Mouse (Mus musculus) hindlimb bud, embryonic 11.5 days (tissue): ENCODE results near the gene Kdm5b.
"Not testable (repeated sequence)": the region's sequence is repeated elsewhere in the genome, so short reads cannot be mapped to it uniquely, and the experiment has no call there.

Experiments
- DNase-seq: peaks from one replicate; pipeline ENCODE4 v3.0.0-alpha.2; 2012; ENCODE audit warnings: low read depth, low spot score; ENCODE audit errors: extremely low spot score

Kdm5b gene

GRCm38 (mm10) chr1:134559976-134560375, at the start of gene Kdm5b:
Gene Kdm5b (plus strand): TSS chr1:134560171.
- DNase-seq, result peak; percentile 67

GRCm38 (mm10) chr1:134512183-134512582, 47.8 kb upstream of the Kdm5b start:
- DNase-seq, result no peak

- DNase-seq, result no peak
Observed at GRCm38 (mm10) chr1:134512584-134512983, 47.4 kb upstream of the Kdm5b start.

GRCm38 (mm10) chr1:134513312-134513860, 46.6 kb upstream of the Kdm5b start:
- DNase-seq, result no peak

GRCm38 (mm10) chr1:134513876-134514590, 45.9 kb upstream of the Kdm5b start:
- no peak for DNase-seq

- no peak for DNase-seq
Observed at GRCm38 (mm10) chr1:134515891-134516290, 44.1 kb upstream of the Kdm5b start.

GRCm38 (mm10) chr1:134516491-134517198, 43.3 kb upstream of the Kdm5b start:
- no peak for DNase-seq

- DNase-seq, result not testable (repeated sequence)
Observed at GRCm38 (mm10) chr1:134517841-134518240, 42.1 kb upstream of the Kdm5b start.

GRCm38 (mm10) chr1:134518677-134519076, 41.3 kb upstream of the Kdm5b start:
- no peak for DNase-seq

- not testable (repeated sequence) for DNase-seq
Observed at GRCm38 (mm10) chr1:134519201-134519600, 40.8 kb upstream of the Kdm5b start.

- no peak for DNase-seq
Observed at GRCm38 (mm10) chr1:134520001-134520721, 39.8 kb upstream of the Kdm5b start.

GRCm38 (mm10) chr1:134521163-134521562, 38.8 kb upstream of the Kdm5b start:
- no peak for DNase-seq

- DNase-seq, result no peak
Observed at GRCm38 (mm10) chr1:134522325-134522724, 37.6 kb upstream of the Kdm5b start.

GRCm38 (mm10) chr1:134524424-134524823, 35.5 kb upstream of the Kdm5b start:
- no peak for DNase-seq

GRCm38 (mm10) chr1:134525015-134525414, 35.0 kb upstream of the Kdm5b start:
- no peak for DNase-seq

GRCm38 (mm10) chr1:134526752-134527151, 33.2 kb upstream of the Kdm5b start:
- no peak for DNase-seq

GRCm38 (mm10) chr1:134530618-134531017, 29.4 kb upstream of the Kdm5b start:
- DNase-seq, result no peak

- not testable (repeated sequence) for DNase-seq
Observed at GRCm38 (mm10) chr1:134533710-134534109, 26.3 kb upstream of the Kdm5b start.

GRCm38 (mm10) chr1:134535054-134535453, 24.9 kb upstream of the Kdm5b start:
- no peak for DNase-seq

GRCm38 (mm10) chr1:134535513-134535912, 24.5 kb upstream of the Kdm5b start:
- DNase-seq, result no peak

- DNase-seq, result no peak
Observed at GRCm38 (mm10) chr1:134540610-134541009, 19.4 kb upstream of the Kdm5b start.
